Mouse (Mus musculus) olfactory bulb, adult 2 months (tissue): ENCODE data around the gene Chn2. TPM values are rescaled to one million over a fixed set of nuclear protein-coding genes. Genes with fewer than 3 reads are reported as not detected.

Experiments used
- H3K27ac ChIP-seq: fragments of 200-500 bp; 2 replicates; pipeline ENCODE4 v1.5.1; 2012; ENCODE audit warnings: low read depth, low read length; ENCODE audit not compliant: insufficient read depth
- H3K4me1 ChIP-seq: fragments of 200-500 bp; 2 replicates; pipeline ENCODE4 v1.6.1; 2012; ENCODE audit warnings: low read length; ENCODE audit not compliant: control insufficient read depth, insufficient read depth
- H3K4me3 ChIP-seq: fragments of 200-500 bp; 2 replicates; pipeline ENCODE4 v1.5.1; 2012; ENCODE audit warnings: mild to moderate bottlenecking, low read depth, low read length, moderate library complexity; ENCODE audit not compliant: insufficient read depth
- CTCF ChIP-seq: fragments of 200-500 bp; IDR thresholded peaks from 2 replicates; pipeline ENCODE4 v1.5.1; 2012; ENCODE audit warnings: low read depth, mild to moderate bottlenecking, low read length, moderate library complexity; ENCODE audit not compliant: insufficient read depth
- POLR2A ChIP-seq: fragments of 200-500 bp; IDR thresholded peaks from 2 replicates; pipeline ENCODE4 v1.6.1; 2012; ENCODE audit warnings: mild to moderate bottlenecking, low read depth, low read length, moderate library complexity; ENCODE audit not compliant: insufficient read depth
- WGBS: fragments of 180-500 bp; shearing (Covaris S2); methylation state at CpG from one replicate; pipeline ENCODE4 v1.1.7; 2018; 5-methylcytosine and 5-hydroxymethylcytosine counted together
- polyA plus RNA-seq: library from polyadenylated mRNA; stranded (reverse); fragments of >200 nt; gene quantifications from 2 replicates; pipeline ENCODE4 v1.2.4, GENCODE M21; 2012; ENCODE audit warnings: low replicate concordance; ENCODE audit not compliant: missing spikeins, insufficient read depth, insufficient read length

Gene Chn2
- polyA plus RNA-seq, 1 experiment = not detected

- peak overlapping the region; percentile 36; the same call in 1 of the 2 replicates for H3K27ac ChIP-seq
- WGBS = 34% methylated on average over 10 of the region's 10 CpGs
Measured at GRCm38 (mm10) chr6:54038866-54039265, 488 bp upstream of the Chn2 start.

GRCm38 (mm10) chr6:54039805-54040447 lies 572 bp downstream of the Chn2 start:
- peak overlapping the region; percentile 71 for H3K4me3 ChIP-seq
- peak overlapping the region; percentile 87 for H3K27ac ChIP-seq
- WGBS = under 1% methylated on average over 62 of the region's 62 CpGs
- H3K4me1 ChIP-seq = peaks cover 7% of the 10 kb centered on the region; the same call in 1 of the 2 replicates
- TF ChIP-seq POLR2A = no peak
- TF ChIP-seq CTCF = no peak

More at GRCm38 (mm10) chr6:54038866-54039265, 488 bp upstream of the Chn2 start:
- Histone ChIP-seq H3K4me3 (peak overlapping the region; percentile 71), H3K4me1 (peaks cover 9% of the 10 kb centered on the region)
- TF ChIP-seq CTCF (no peak), POLR2A (no peak)

DNA sequence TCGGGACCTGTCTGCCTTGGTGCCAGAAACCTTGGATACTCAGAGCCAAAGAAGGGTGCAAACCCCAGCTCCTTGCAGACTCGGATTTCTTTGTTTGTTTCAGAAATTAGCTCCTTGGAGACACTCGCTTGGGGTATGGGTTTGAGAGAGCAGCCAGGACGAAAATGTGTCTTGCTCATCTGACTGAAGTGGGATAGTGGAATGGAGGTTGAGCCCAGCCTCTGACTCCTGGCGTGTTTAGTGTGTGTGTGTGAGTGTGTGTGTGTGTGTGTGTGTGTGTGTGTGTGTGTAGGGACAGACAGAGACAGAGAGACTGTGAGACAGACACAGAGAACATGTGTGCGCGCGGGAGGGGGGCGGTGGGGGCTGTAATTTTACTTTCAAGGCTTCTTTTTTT lies 1.1 kb downstream of the Chn2 start:
- TF ChIP-seq CTCF = no peak
- TF ChIP-seq POLR2A = no peak
- Histone ChIP-seq H3K4me3 (peak overlapping the region; percentile 71), H3K4me1 (peaks cover 7% of the 10 kb centered on the region; the same call in 1 of the 2 replicates), H3K27ac (peak overlapping the region; percentile 87; the same call in 1 of the 2 replicates)
- 6% methylated on average over 9 of the region's 9 CpGs for WGBS

DNA sequence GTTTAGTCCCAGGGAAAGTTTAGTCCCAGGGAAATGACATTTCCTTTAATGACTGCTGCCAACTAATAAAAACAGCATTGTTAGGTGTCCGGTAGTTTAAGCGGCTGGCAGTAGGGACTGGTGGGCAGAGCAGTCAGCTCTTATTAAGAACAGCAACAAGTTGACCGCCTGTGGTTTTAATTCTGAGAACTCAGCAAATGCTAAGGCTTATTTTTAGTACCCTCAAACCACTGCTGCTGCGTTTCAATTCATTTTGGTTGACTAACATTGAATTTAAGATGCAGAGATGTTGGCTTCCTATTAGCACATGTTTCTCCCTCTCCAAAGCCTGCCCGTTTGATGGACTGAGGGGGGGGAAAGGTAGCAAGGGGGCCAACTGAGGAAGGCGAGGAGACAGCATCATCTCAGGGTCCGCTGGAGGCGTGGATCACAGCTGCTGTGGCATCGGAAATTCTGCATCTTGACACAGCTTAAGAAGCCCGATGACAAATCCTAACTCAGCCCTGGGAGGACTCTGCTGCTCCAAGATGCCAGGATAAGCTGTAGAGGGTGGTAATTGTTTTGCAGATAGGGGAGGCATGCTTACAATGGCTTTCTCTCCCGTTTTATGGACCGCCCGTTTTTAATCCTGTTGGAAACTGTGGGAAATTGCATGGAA lies 2.2 kb downstream of the Chn2 start:
- peaks cover 7% of the 10 kb centered on the region; the same call in 1 of the 2 replicates for H3K4me1 ChIP-seq
- peak overlapping the region; percentile 22; the same call in 1 of the 2 replicates for H3K27ac ChIP-seq
- peak overlapping the region; percentile 34 for H3K4me3 ChIP-seq
- no peak for TF ChIP-seq POLR2A
- no peak for TF ChIP-seq CTCF
- 16% methylated on average over 13 of the region's 13 CpGs for WGBS

DNA sequence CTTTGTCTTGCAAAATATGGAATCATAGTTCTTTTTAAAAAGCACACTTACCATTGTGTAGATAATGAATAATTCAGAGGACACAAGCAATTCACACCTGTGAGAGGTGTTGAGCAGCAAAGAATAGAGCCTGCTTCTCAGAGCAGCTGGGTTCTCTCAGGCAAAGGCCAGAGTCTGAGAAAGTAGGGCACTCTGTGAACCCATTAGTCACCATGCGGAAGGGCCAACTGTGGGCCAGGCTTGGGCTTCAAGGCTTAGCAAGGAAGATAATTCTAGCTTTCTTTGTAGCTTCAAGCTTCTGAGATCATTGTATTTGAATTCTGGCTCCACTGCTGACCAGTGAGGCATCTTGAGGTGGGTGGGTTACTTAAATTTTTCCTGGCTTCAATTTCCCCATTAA lies 2.8 kb downstream of the Chn2 start:
- H3K27ac ChIP-seq = no peak overlapping the region
- TF ChIP-seq CTCF = no peak
- TF ChIP-seq POLR2A = no peak
- peaks cover 11% of the 10 kb centered on the region; the same call in 1 of the 2 replicates for H3K4me1 ChIP-seq
- H3K4me3 ChIP-seq = no peak overlapping the region
- 61% methylated on average over 1 of the region's 1 CpGs for WGBS

DNA sequence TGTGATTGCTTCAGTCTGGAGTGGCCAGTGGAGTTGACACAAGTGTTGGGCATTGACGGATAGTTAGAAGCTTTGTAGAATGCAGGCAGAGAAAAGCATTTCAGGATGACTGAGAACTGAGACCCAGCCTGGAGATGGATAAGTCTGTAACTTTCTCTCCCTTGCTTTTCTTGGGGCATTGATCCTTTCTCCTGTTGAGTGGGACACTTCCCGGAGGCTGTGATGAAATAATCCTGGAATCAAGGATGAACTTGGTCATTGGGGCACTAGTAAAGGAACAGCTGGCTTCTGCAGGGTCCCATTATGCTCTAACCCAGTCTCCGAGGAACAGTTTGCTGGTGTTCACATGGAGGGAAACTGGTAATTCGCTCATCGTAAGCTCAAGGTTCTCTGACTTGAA lies 4.2 kb downstream of the Chn2 start:
- no peak overlapping the region for H3K27ac ChIP-seq
- peaks cover 11% of the 10 kb centered on the region; the same call in 1 of the 2 replicates for H3K4me1 ChIP-seq
- H3K4me3 ChIP-seq = no peak overlapping the region
- 89% methylated on average over 5 of the region's 5 CpGs for whole genome bisulfite sequencing
- TF ChIP-seq POLR2A (no peak), CTCF (no peak)

- WGBS = 81% methylated on average over 8 of the region's 8 CpGs
- Histone ChIP-seq H3K4me3 (no peak overlapping the region), H3K4me1 (peaks cover 11% of the 10 kb centered on the region; the same call in 1 of the 2 replicates), H3K27ac (no peak overlapping the region)
- no peak for TF ChIP-seq POLR2A
- TF ChIP-seq CTCF = no peak
Measured at GRCm38 (mm10) chr6:54045748-54046721, 6.7 kb downstream of the Chn2 start.

DNA sequence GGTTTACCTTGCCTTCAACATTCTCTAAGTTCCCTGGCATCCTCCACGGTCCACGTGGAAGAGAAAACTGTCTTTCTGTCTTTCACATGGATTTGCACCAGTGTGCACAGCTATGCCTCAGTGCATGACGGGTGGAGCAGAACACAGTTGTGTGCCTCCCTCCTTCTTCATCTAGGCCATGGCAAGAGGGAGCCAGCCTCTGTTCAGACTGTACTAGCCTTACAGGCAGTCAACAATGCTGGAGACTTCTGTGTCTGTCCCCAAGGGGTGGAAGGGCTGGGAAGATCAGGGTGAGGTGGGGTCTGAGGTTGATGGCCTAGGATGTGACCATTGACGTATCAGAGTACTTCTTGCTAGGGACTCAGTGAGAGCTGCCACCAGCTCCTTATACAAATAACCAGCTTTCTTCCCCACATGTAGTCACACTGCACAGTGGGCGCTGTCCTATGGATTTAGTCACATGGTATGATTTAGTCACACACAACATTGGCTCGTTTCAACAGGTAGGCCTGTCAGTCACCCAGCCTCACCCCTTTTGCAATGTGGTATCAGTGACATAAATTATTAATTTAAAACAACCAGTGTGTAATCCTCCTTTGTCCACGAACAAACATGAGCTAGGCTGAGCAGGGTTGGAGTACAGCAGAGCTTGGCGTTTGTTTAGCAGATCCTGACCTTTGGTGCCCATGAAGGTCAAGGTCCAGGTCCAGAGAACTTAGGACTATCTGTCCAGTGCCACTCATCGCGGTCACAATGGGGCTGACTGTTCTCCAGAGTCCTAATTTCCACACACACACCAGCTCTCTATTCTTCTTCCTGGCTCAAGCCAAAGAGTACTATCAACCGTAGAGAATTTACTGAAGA lies 7.8 kb downstream of the Chn2 start:
- Histone ChIP-seq H3K4me3 (no peak overlapping the region), H3K4me1 (peaks cover 11% of the 10 kb centered on the region; the same call in 1 of the 2 replicates), H3K27ac (no peak overlapping the region)
- TF ChIP-seq POLR2A (no peak), CTCF (no peak)
- 85% methylated on average over 11 of the region's 11 CpGs for WGBS
